Mouse (Mus musculus) cerebellum, postnatal 14 days (tissue): ENCODE data around the gene Mon2.
"Not testable (repeated sequence)": the region's sequence is repeated elsewhere in the genome, so short reads cannot be mapped to it uniquely, and the experiment has no call there.

Experiments
- DNase-seq, 2 experiments: peaks; one replicate each; pipeline ENCODE4 v3.0.0; 2021; ENCODE audit warnings: mixed read lengths in 2 of 2

The Mon2 gene

DNA sequence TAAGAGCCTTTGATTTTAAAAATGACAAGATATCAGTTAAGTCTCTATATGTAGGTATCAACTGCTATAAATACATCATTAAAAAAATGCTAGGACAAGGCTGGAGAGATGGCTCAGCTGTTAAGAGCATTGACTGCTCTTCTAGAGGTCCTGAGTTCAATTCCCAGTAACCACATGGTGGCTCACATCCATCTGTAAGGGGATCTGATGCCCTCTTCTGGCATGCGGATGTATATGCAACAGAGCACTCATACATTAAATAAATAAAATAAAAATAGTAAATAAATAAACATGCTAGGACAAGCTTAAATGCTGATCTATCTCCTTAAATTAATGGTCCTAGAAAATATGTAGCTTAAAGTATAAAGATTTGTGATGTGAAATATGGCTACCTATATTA is 19.2 kb downstream of the Mon2 start:
- no peak for DNase-seq

- no peak for DNase-seq
Measured at GRCm38 (mm10) chr10:123056463-123056862, 19.8 kb downstream of the Mon2 start.

- DNase-seq = no peak
Measured at GRCm38 (mm10) chr10:123055205-123056000, 20.9 kb downstream of the Mon2 start.

GRCm38 (mm10) chr10:123053557-123053956 is 22.7 kb downstream of the Mon2 start:
- no peak for DNase-seq

DNA sequence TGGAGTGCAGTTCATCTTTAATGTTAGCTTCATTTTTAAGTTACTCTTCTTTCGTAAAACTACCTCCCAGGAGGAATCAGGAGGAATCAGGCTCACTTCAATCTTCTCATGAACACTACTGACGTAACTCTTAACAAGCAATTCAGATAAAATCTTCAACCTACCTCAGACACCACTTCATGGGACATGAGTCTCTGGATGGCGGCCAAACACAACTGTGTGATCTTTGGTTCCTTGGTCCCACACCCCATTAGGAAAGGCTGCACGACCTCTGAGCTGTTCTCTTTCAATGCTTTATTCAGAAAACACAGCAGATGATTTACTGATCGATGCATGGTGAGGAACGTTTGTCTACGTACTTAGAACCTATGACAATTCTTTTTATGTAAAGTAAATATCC is 24.3 kb downstream of the Mon2 start:
- DNase-seq = no peak

- DNase-seq = no peak
Measured at GRCm38 (mm10) chr10:123048730-123049129, 27.6 kb downstream of the Mon2 start.

- peak in 1 of 2 experiments; percentile 20 for DNase-seq
Measured at GRCm38 (mm10) chr10:123039936-123040335, 36.4 kb downstream of the Mon2 start.

DNA sequence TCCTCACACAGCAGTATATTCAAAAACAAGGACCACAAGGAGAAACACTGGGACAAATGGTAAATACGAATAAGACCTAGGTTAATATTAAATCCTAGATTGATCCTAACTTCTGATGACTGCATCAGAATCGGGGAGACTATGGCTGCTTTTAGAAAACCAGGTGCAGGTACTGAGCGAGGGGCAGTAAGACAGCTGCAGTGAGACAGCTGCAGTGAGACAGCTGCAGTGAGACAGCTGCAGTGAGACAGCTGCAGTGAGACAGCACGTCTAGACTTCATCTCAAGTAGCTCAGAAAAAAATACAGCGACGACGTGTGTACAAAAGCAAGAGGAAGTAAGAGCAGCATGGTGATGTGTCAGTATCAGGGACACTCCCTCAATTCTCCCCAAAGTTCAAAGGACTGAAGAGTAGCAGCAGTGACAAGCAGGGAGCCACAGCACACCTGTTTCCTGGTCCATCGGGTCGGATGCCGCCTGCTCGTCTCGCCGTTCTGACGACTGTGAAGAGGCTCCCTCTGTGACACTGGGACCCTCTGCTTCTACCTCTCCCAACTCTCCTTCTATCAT is 44.1 kb downstream of the Mon2 start:
- DNase-seq = no peak

GRCm38 (mm10) chr10:123031449-123031848 is 44.9 kb downstream of the Mon2 start:
- DNase-seq = no peak

- DNase-seq = no peak
Measured at GRCm38 (mm10) chr10:123030589-123030988, 45.7 kb downstream of the Mon2 start.

GRCm38 (mm10) chr10:123028949-123029348 is 47.4 kb downstream of the Mon2 start:
- DNase-seq = no peak

DNA sequence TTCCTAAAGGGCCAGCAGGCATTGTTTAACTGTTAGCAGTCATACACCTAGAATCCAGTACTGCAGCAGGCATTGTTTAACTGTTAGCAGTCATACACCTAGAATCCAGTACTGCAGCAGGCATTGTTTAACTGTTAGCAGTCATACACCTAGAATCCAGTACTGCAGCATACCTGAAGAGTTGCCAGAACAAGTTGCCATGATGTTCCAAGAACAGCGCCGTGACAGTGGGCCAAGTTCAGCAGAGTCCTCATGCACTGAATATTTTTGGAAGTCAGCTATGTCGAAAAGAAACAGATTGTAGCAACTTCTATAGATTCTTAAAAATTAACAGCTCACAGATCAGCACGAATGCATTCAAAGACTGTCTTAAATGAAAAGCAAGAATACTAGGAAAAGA is 49.6 kb downstream of the Mon2 start:
- not testable (repeated sequence) for DNase-seq

DNA sequence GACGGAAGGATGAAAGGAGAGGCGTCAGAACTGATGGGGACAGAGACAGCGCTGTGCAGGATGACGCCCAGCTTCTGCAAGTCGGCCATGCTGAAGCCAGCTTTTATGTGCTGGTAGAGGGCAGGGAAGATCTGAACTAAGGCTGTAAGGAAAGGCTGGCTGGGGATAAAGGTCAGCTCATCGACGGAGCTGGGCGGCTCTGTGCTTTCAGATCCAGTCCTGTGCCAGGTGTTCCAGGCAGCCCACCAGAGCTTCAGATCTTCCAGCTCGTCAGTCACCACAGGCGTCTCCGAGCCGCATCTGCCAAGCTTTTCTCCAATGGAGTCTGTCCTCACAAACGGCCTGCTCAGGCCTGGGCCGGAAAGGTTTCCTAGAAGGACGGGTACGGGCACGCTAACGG is 62.9 kb downstream of the Mon2 start:
- DNase-seq = peak; percentile 63 to 82

GRCm38 (mm10) chr10:123011421-123011820 is 64.9 kb downstream of the Mon2 start:
- no peak for DNase-seq

- peak in 1 of 2 experiments; percentile 36 for DNase-seq
Measured at GRCm38 (mm10) chr10:123005237-123006185, 70.8 kb downstream of the Mon2 start.

DNA sequence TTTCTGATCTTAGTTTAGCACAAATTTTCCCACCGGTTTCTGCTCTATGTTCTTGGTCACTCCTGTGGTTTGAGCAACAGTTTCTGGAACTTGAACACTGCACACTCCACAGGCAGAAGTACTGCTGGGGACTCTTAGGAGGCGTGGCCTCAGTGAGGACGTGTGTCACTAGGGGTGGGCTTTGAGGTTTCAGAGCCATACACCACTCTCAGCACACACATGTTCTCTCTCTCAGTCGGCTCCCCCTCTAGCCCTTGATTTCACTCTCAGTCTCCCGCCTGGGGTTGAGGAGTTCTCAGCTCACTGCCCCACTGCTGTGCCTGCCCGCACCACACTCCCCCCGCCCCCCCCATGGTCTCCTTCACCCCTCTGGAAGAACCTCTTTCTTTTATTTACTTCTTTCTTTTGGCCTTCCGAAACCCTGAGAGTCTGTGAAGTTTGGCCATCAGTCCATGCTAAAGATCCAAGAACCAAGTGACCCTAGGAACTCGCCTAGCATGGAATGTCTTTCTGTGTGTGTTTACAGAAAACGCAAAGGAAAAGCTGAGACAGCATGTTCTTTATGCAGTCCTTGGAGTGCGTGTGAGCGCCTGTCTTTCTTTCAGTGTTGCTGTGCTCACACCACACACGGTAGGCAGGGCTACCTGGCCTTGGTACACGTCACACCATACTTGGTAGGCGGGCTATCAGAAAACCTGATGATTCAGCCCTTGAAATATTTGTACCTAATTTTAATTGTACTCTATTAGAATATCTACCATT is 71.6 kb downstream of the Mon2 start:
- no peak for DNase-seq

DNA sequence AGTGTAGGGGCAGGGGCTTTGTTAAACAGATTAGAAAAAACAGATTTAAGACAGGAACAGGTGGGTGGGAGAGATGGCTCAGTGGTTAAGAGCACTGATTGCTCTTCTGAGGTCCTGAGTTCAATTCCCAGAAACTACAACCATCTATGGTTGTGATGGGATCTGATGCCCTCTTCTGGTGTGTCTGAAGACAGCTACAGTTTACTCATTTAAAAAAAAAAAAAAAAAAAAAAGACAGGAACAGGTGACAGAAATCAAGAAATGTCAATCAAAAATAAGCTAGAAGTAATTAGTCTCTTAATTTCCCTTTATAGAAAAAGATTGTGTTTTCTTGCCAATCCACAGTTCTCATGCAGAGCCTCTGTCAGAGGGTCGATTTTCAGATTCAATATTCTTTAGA is 74.3 kb downstream of the Mon2 start:
- DNase-seq = no peak

- DNase-seq = no peak
Measured at GRCm38 (mm10) chr10:123001363-123001762, 74.9 kb downstream of the Mon2 start.

GRCm38 (mm10) chr10:122999356-122999755 is 76.9 kb downstream of the Mon2 start:
- DNase-seq = no peak

DNA sequence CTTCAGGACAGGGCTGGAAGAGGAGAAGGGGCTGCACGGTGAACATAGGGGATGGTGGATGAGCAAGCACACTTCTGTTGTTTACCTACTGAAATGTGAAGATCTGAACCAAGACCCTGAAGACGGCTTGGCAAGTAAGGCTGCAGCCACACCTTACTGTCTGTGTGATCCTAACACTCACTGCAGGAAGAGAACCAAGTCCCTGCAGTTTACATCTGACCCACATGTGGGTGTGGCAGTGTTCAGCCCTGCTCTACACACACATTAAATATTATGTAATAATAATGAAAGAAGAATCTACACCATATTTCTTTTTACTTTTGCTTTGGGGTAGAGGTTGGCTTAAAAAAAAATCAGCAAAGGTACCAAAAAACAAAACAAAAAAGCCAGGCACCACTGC is 78.5 kb downstream of the Mon2 start:
- no peak for DNase-seq

- DNase-seq = no peak
Measured at GRCm38 (mm10) chr10:122994402-122995107, 81.8 kb downstream of the Mon2 start.

- no peak for DNase-seq
Measured at GRCm38 (mm10) chr10:122991648-122992047, 84.7 kb downstream of the Mon2 start.
